Comparison of ENCODE assay signal across 11 mouse cellular contexts in genomic region chr9:83599505-83599904, GRCm38 (mm10). TPM values are rescaled to one million over a fixed set of nuclear protein-coding genes. Genes with fewer than 3 reads are reported as not detected.
DNase-seq lines count a peak whose midpoint lies in the region; ATAC-seq lines count a peak whose summit lies in the region.
"Had no signal": no experiment of that assay in that cellular context is flagged by ENCODE, and none has a peak within 500 bp of the region (broad histone marks: within the 10 kb centered on the region; RNA-seq: fewer than 3 reads in every experiment).

No protein-coding gene starts in this region.

- no peak overlapping the region for H3K9ac ChIP-seq in heart, embryonic 15.5 days
- no peak overlapping the region for H3K9ac ChIP-seq in midbrain, embryonic 16.5 days (ENCODE audit: low read depth, low read length)
- no peak overlapping the region for H3K9ac ChIP-seq in midbrain, embryonic 14.5 days (replicated peaks; ENCODE audit: low read length)
- H3K9ac ChIP-seq: limb, embryonic 12.5 days had no signal

- peaks cover 18% of the 10 kb centered on the region; the same call in 1 of the 2 replicates for H3K4me1 ChIP-seq in heart, embryonic 15.5 days (replicated peaks)
- no peaks in the 10 kb centered on the region for H3K4me1 ChIP-seq in midbrain, embryonic 16.5 days (ENCODE audit: control insufficient read depth, insufficient read depth, low read length)
- H3K4me1 ChIP-seq in midbrain, embryonic 14.5 days (ENCODE audit: control insufficient read depth, insufficient read depth, low read length): peaks cover 11% of the 10 kb centered on the region

- H3K4me2 ChIP-seq in heart, embryonic 15.5 days: no peak overlapping the region
- no peak overlapping the region for H3K4me2 ChIP-seq in midbrain, embryonic 16.5 days (ENCODE audit: low read length)
- H3K4me2 ChIP-seq in midbrain, embryonic 14.5 days (ENCODE audit: low read length): no peak overlapping the region
- H3K4me2 ChIP-seq: limb, embryonic 12.5 days had no signal

- H3K4me3 ChIP-seq in heart, embryonic 15.5 days: no peak overlapping the region
- H3K4me3 ChIP-seq in midbrain, embryonic 16.5 days (ENCODE audit: low read depth, low read length): no peak overlapping the region
- no peak overlapping the region for H3K4me3 ChIP-seq in midbrain, embryonic 14.5 days (replicated peaks; ENCODE audit: low read depth, low read length)
- H3K4me3 ChIP-seq: limb, embryonic 12.5 days had no signal

- H3K36me3 ChIP-seq in heart, embryonic 15.5 days: no peaks in the 10 kb centered on the region
- H3K36me3 ChIP-seq in midbrain, embryonic 16.5 days (ENCODE audit: control insufficient read depth, insufficient read depth, low read length): no peaks in the 10 kb centered on the region
- no peaks in the 10 kb centered on the region for H3K36me3 ChIP-seq in midbrain, embryonic 14.5 days (ENCODE audit: control insufficient read depth, insufficient read depth, low read length)
- H3K36me3 ChIP-seq: limb, embryonic 12.5 days had no signal

- 53% methylated on average over 6 of the region's 6 CpGs for WGBS in heart, embryonic 15.5 days
- 68% methylated on average over 6 of the region's 6 CpGs for WGBS in midbrain, embryonic 16.5 days
- WGBS in midbrain, embryonic 14.5 days: 74% methylated on average over 6 of the region's 6 CpGs

- no peak for DNase-seq in heart, adult 11 months
- DNase-seq in midbrain, embryonic 14.5 days: no peak
- peak; percentile 56 to 58 for DNase-seq in cerebellum, postnatal 10 days
- peak; percentile 23 for DNase-seq in heart, postnatal 4 days
- DNase-seq in adrenal gland, postnatal 14 days: no peak
- DNase-seq: layer of hippocampus, adult 9-11 months; right cerebral cortex, adult 18-20 months had no signal

- no peak for ATAC-seq in heart, embryonic 15.5 days (replicated peaks; ENCODE audit: insufficient number of reproducible peaks, insufficient read depth, low FRiP score, low read depth)
- no peak for ATAC-seq in midbrain, embryonic 16.5 days
- no peak for ATAC-seq in midbrain, embryonic 14.5 days (ENCODE audit: low FRiP score, low TSS enrichment)
- ATAC-seq: intestine, postnatal 0 days had no signal

- H3K27me3 ChIP-seq in heart, embryonic 15.5 days: no peaks in the 10 kb centered on the region
- H3K27me3 ChIP-seq in midbrain, embryonic 16.5 days (ENCODE audit: control insufficient read depth, insufficient read depth, low read depth, low read length): no peaks in the 10 kb centered on the region
- no peaks in the 10 kb centered on the region for H3K27me3 ChIP-seq in midbrain, embryonic 14.5 days (ENCODE audit: control insufficient read depth, insufficient read depth, low read length)
- H3K27me3 ChIP-seq: limb, embryonic 12.5 days had no signal

- H3K9me3 ChIP-seq in heart, embryonic 15.5 days (replicated peaks): no peaks in the 10 kb centered on the region
- no peaks in the 10 kb centered on the region for H3K9me3 ChIP-seq in midbrain, embryonic 16.5 days (replicated peaks; ENCODE audit: control insufficient read depth, low read length, poor library complexity, severe bottlenecking)
- no peaks in the 10 kb centered on the region for H3K9me3 ChIP-seq in midbrain, embryonic 14.5 days (ENCODE audit: control insufficient read depth, low read length)
- H3K9me3 ChIP-seq: limb, embryonic 12.5 days had no signal

- peak overlapping the region; percentile 40; the same call in 1 of the 2 replicates for H3K27ac ChIP-seq in heart, embryonic 15.5 days
- 0 out of 2 replicates have a peak overlapping the region, but pooled peaks have one; percentile 0 for H3K27ac ChIP-seq in midbrain, embryonic 16.5 days (ENCODE audit: low read length)
- no peak overlapping the region for H3K27ac ChIP-seq in midbrain, embryonic 14.5 days (replicated peaks; ENCODE audit: low read depth, low read length)
- H3K27ac ChIP-seq: limb, embryonic 12.5 days had no signal

RNA-seq across cellular contexts. Expression of gene Sh3bgrl2, which starts 51.4 kb away (rescaled TPM):
- 11.1 and 11.9 TPM in 2 replicates for polyA plus RNA-seq in heart, embryonic 15.5 days (2015; fragmentation: Nextera tagmentation; extraction: Ambion mirVana)
- polyA plus RNA-seq in midbrain, embryonic 16.5 days (2015; fragmentation: Nextera tagmentation; extraction: Ambion mirVana): 8.4 and 10.3 TPM in 2 replicates
- polyA plus RNA-seq in midbrain, embryonic 14.5 days (2014; fragmentation: Nextera tagmentation; extraction: Ambion mirVana): 10.7 and 11.3 TPM in 2 replicates
- total RNA-seq in heart, postnatal 4 days (2021): 1 to 10 TPM; 6.1 to 7.5 TPM
- 16.6 and 21.1 TPM in 2 replicates for total RNA-seq in adrenal gland, postnatal 14 days (2021)

Comparison
In these comparisons a context has a peak if more than half of its experiments do, and no peak if none do; other contexts are left out.
1. DNase-seq: peak in cerebellum, postnatal 10 days (2 of 2) and heart, postnatal 4 days (single experiment); none in heart, adult 11 months (single experiment), midbrain, embryonic 14.5 days (single experiment) and adrenal gland, postnatal 14 days (single experiment).